Mouse (Mus musculus) subcutaneous adipose tissue, adult 2 months (tissue): ENCODE results near the gene Slc13a5. TPM values are rescaled to one million over a fixed set of nuclear protein-coding genes. Genes with fewer than 3 reads are reported as not detected.

Experiments
- polyA plus RNA-seq: library from polyadenylated mRNA; depleted of rRNA; stranded (reverse); fragments of >200 nt; gene quantifications from 2 replicates; pipeline ENCODE4 v1.2.3, GENCODE M21; 2012; ENCODE audit warnings: low replicate concordance; rRNA removed

Slc13a5 gene
- polyA plus RNA-seq = 0.40 and 3.7 TPM in 2 replicates

GRCm38 (mm10) chr11:72266960-72267560 lies at the start of gene Slc13a5:
Gene Slc13a5 (minus strand): TSS chr11:72267222.

GRCm38 (mm10) chr11:72314151-72314895 lies 47.3 kb upstream of the Slc13a5 start, which contains the start of gene Fbxo39:
Gene Fbxo39 (plus strand): TSS chr11:72314444.

GRCm38 (mm10) chr11:72301334-72301733 lies 34.3 kb upstream of the Slc13a5 start, which contains the start of gene Xaf1:
Gene Xaf1 (plus strand): TSS chr11:72301629.

GRCm38 (mm10) chr11:72215410-72215797 lies 51.6 kb downstream of the Slc13a5 start, which contains the start of gene Med31:
Gene Med31 (minus strand): TSS chr11:72215592.

GRCm38 (mm10) chr11:72207204-72207833 lies 59.7 kb downstream of the Slc13a5 start, which contains the start of the genes 4933427D14Rik and Txndc17:
Gene 4933427D14Rik (minus strand): TSS chr11:72207459.
Gene Txndc17 (plus strand): TSS chr11:72207547.

GRCm38 (mm10) chr11:72206341-72207203 lies 60.5 kb downstream of the Slc13a5 start, which contains the start of gene Gm43951:
Gene Gm43951 (minus strand): TSS chr11:72206840.

Other genes with a start within 250 kb of the Slc13a5 start
- 0.10 and 0.27 TPM in 2 replicates for gene Aipl1, start 229.7 kb downstream of the Slc13a5 start, polyA plus RNA-seq
- 2.4 and 8.2 TPM in 2 replicates for gene Pimreg, start 225.2 kb downstream of the Slc13a5 start, polyA plus RNA-seq
- 4.4 and 6.2 TPM in 2 replicates for gene Pitpnm3, start 131.4 kb downstream of the Slc13a5 start, polyA plus RNA-seq
- 0.11 and 0.64 TPM in 2 replicates for gene Gm43951, start 60.4 kb downstream of the Slc13a5 start, polyA plus RNA-seq
- gene 4933427D14Rik, start 59.8 kb downstream of the Slc13a5 start, polyA plus RNA-seq = 3.4 and 9.0 TPM in 2 replicates
- 71.2 and 100 TPM in 2 replicates for gene Txndc17, start 59.7 kb downstream of the Slc13a5 start, polyA plus RNA-seq
- gene Med31, start 51.6 kb downstream of the Slc13a5 start, polyA plus RNA-seq = 6.8 and 7.0 TPM in 2 replicates
- gene Xaf1, start 34.4 kb upstream of the Slc13a5 start, polyA plus RNA-seq = 48.9 and 60.3 TPM in 2 replicates
- 0.19 TPM in 1 of 2 replicates, not detected in the other for gene Fbxo39, start 47.2 kb upstream of the Slc13a5 start, polyA plus RNA-seq
- gene Tekt1, start 95.2 kb upstream of the Slc13a5 start, polyA plus RNA-seq = 0.33 and 2.2 TPM in 2 replicates
- gene Smtnl2, start 144.5 kb upstream of the Slc13a5 start, polyA plus RNA-seq = 7.2 and 9.0 TPM in 2 replicates
- 2.2 and 2.5 TPM in 2 replicates for gene Ggt6, start 168.3 kb upstream of the Slc13a5 start, polyA plus RNA-seq
- 34.2 and 87.7 TPM in 2 replicates for gene Mybbp1a, start 174.1 kb upstream of the Slc13a5 start, polyA plus RNA-seq
- gene Spns2, start 222.7 kb upstream of the Slc13a5 start, polyA plus RNA-seq = 33.5 and 43.9 TPM in 2 replicates